Comparison of ENCODE assay signal across 10 mouse cellular contexts in the genomic region with DNA sequence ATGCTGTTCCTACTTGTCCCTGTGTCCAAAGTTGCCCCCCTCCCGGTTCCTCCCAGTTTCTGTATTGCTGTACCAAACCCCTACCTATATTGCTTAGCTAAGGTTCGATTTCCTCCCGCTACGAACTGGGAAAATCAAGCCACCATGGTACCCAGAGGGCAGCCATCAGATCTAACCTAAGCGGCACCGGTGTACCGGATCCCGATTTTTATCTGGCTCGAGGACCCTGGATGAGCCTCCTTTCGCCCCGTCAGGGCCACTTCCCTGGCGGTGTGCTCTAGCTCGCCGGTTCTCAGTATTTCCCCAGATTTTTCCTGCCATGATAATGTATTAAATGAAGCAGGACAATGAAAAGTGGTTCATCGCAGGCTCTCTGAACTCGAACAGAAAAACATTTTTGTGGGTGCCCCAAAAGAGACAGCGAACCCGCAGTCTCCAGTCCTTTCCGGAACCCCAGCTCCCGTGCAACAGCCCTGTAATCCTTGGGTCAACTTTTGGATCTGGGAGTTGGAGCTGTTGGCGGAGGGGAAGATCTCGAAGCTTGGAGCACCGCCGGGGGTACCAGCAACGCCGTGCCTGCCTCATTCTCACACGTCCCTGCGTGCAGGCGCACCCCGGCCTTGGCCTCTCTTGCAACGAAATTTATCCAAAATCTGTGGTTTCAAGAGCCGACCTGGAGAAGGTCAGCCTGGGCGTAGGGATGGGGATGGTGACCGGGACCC. TPM values are rescaled to one million over a fixed set of nuclear protein-coding genes. Genes with fewer than 3 reads are reported as not detected.
DNase-seq lines count a peak whose midpoint lies in the region; ATAC-seq lines count a peak whose summit lies in the region.
"Had no signal": no experiment of that assay in that cellular context is flagged by ENCODE, and none has a peak within 500 bp of the region (broad histone marks: within the 10 kb centered on the region; RNA-seq: fewer than 3 reads in every experiment).

No protein-coding gene starts in this region.

- 3% methylated on average over 34 of the region's 34 CpGs for WGBS in liver, embryonic 11.5 days
- WGBS in forebrain, embryonic 14.5 days, result 3% methylated on average over 34 of the region's 34 CpGs
- WGBS in midbrain, embryonic 13.5 days, result 2% methylated on average over 34 of the region's 34 CpGs

- no peak overlapping the region for H3K9ac ChIP-seq in liver, embryonic 11.5 days (ENCODE audit: low read depth, low read length)
- no peak overlapping the region for H3K9ac ChIP-seq in forebrain, embryonic 14.5 days (ENCODE audit: low read length)
- no peak overlapping the region for H3K9ac ChIP-seq in midbrain, embryonic 13.5 days (replicated peaks)
- H3K9ac ChIP-seq: liver, embryonic 12.5 days had no signal

- no peak for ATAC-seq in liver, embryonic 11.5 days (replicated peaks; ENCODE audit: low FRiP score)
- ATAC-seq in forebrain, embryonic 14.5 days, result no peak
- no peak for ATAC-seq in midbrain, embryonic 13.5 days
- ATAC-seq: liver, embryonic 12.5 days had no signal

- H3K27me3 ChIP-seq in liver, embryonic 11.5 days (replicated peaks; ENCODE audit: control insufficient read depth, insufficient read depth, low read length), result peaks cover 80% of the 10 kb centered on the region
- peaks cover 57% of the 10 kb centered on the region for H3K27me3 ChIP-seq in forebrain, embryonic 14.5 days (replicated peaks; ENCODE audit: control insufficient read depth, insufficient read depth, low read length)
- peaks cover 98% of the 10 kb centered on the region for H3K27me3 ChIP-seq in midbrain, embryonic 13.5 days

- no peak overlapping the region for H3K4me2 ChIP-seq in liver, embryonic 11.5 days
- H3K4me2 ChIP-seq in forebrain, embryonic 14.5 days (ENCODE audit: low read length), result no peak overlapping the region
- H3K4me2 ChIP-seq in midbrain, embryonic 13.5 days (replicated peaks), result no peak overlapping the region; the same call in 1 of the 2 replicates
- H3K4me2 ChIP-seq: liver, embryonic 12.5 days had no signal

- no peak overlapping the region for H3K4me3 ChIP-seq in liver, embryonic 11.5 days (ENCODE audit: low read depth, low read length)
- no peak overlapping the region for H3K4me3 ChIP-seq in forebrain, embryonic 14.5 days (ENCODE audit: low read depth, low read length)
- H3K4me3 ChIP-seq in midbrain, embryonic 13.5 days (replicated peaks), result peak overlapping the region; percentile 20; the same call in 1 of the 2 replicates
- H3K4me3 ChIP-seq: liver, embryonic 12.5 days had no signal

- no peaks in the 10 kb centered on the region for H3K36me3 ChIP-seq in liver, embryonic 11.5 days (ENCODE audit: control insufficient read depth, insufficient read depth, low read length)
- H3K36me3 ChIP-seq in forebrain, embryonic 14.5 days (ENCODE audit: control insufficient read depth, insufficient read depth, low read length), result no peaks in the 10 kb centered on the region
- H3K36me3 ChIP-seq in midbrain, embryonic 13.5 days, result no peaks in the 10 kb centered on the region
- H3K36me3 ChIP-seq: liver, embryonic 12.5 days had no signal

- H3K9me3 ChIP-seq in liver, embryonic 11.5 days (ENCODE audit: control insufficient read depth, low read length), result no peaks in the 10 kb centered on the region
- H3K9me3 ChIP-seq in forebrain, embryonic 14.5 days (replicated peaks; ENCODE audit: control insufficient read depth, low read length), result no peaks in the 10 kb centered on the region
- no peaks in the 10 kb centered on the region for H3K9me3 ChIP-seq in midbrain, embryonic 13.5 days
- H3K9me3 ChIP-seq: liver, embryonic 12.5 days had no signal

- no peak overlapping the region for H3K27ac ChIP-seq in liver, embryonic 11.5 days (ENCODE audit: low read depth, low read length)
- H3K27ac ChIP-seq in forebrain, embryonic 14.5 days (ENCODE audit: low read depth, low read length), result no peak overlapping the region
- H3K27ac ChIP-seq in midbrain, embryonic 13.5 days, result no peak overlapping the region
- H3K27ac ChIP-seq: liver, embryonic 12.5 days had no signal

- peak; percentile 25 for DNase-seq in adrenal gland, adult 2 months
- no peak for DNase-seq in adrenal gland, adult 18-20 months (ENCODE audit: low spot score in 2 of 2)
- peak; percentile 41 for DNase-seq in liver, embryonic 11.5 days (ENCODE audit: low spot score)
- no peak for DNase-seq in liver
- peak; percentile 10 for DNase-seq in forebrain, embryonic 14.5 days (ENCODE audit: low spot score)
- DNase-seq in T-cell, adult 2 months (ENCODE audit: low spot score), result no peak
- DNase-seq in urinary bladder, postnatal 4 days (ENCODE audit: low spot score in 2 of 2), result no peak

- 0 out of 2 replicates have a peak, but pooled peaks cover 3% of the 10 kb centered on the region for H3K4me1 ChIP-seq in liver, embryonic 11.5 days (replicated peaks; ENCODE audit: control insufficient read depth, insufficient read depth, low read length)
- peaks cover 7% of the 10 kb centered on the region for H3K4me1 ChIP-seq in forebrain, embryonic 14.5 days (ENCODE audit: control insufficient read depth, insufficient read depth, low read length)
- peaks cover 18% of the 10 kb centered on the region for H3K4me1 ChIP-seq in midbrain, embryonic 13.5 days (replicated peaks)
- H3K4me1 ChIP-seq: liver, embryonic 12.5 days had no signal

RNA-seq across cellular contexts. Expression of gene Vsx2, which starts 1.3 kb away (rescaled TPM):
- total RNA-seq in adrenal gland, adult 2 months (2021), result not detected
- polyA plus RNA-seq in adrenal gland, adult 2 months (2012; rRNA removed), result not detected in 2 replicates
- not detected for total RNA-seq in adrenal gland, adult 18-20 months (2021)
- polyA plus RNA-seq in liver, embryonic 11.5 days (2014; fragmentation: Nextera tagmentation; extraction: Ambion mirVana), result not detected in 2 replicates
- polyA plus RNA-seq in forebrain, embryonic 14.5 days (2014; fragmentation: Nextera tagmentation; extraction: Ambion mirVana), result 0.09 TPM in 1 of 2 replicates, not detected in the other
- 2.2 and 3.0 TPM in 2 replicates for polyA plus RNA-seq in midbrain, embryonic 13.5 days (2015; fragmentation: Nextera tagmentation; extraction: Ambion mirVana)
- total RNA-seq: common myeloid progenitor, adult 5-6 weeks had no signal
- polyA plus RNA-seq: liver, embryonic 12.5 days had no signal

RNA-seq across cellular contexts. Expression of gene Abcd4, which starts 46.4 kb away (rescaled TPM):
- 10 to 100 TPM; 12.1 to 12.4 TPM for total RNA-seq in adrenal gland, adult 2 months (2021)
- 27.7 and 30.3 TPM in 2 replicates for polyA plus RNA-seq in adrenal gland, adult 2 months (2012; rRNA removed)
- 10 to 100 TPM; 11.8 to 12.1 TPM for total RNA-seq in adrenal gland, adult 18-20 months (2021)
- polyA plus RNA-seq in liver, embryonic 11.5 days (2014; fragmentation: Nextera tagmentation; extraction: Ambion mirVana), result 8.2 and 9.5 TPM in 2 replicates
- polyA plus RNA-seq in forebrain, embryonic 14.5 days (2014; fragmentation: Nextera tagmentation; extraction: Ambion mirVana), result 5.2 and 8.3 TPM in 2 replicates
- 12.8 and 13.9 TPM in 2 replicates for polyA plus RNA-seq in midbrain, embryonic 13.5 days (2015; fragmentation: Nextera tagmentation; extraction: Ambion mirVana)

Comparison
In these comparisons a context has a peak if more than half of its experiments do, and no peak if none do; other contexts are left out.
1. DNase-seq: peak in adrenal gland, adult 2 months (single experiment), liver, embryonic 11.5 days (single experiment) and forebrain, embryonic 14.5 days (single experiment); none in adrenal gland, adult 18-20 months (0 of 2), liver (single experiment), T-cell, adult 2 months (single experiment) and urinary bladder, postnatal 4 days (0 of 2).